In genomic region chr5:35670412-35670801, GRCm38 (mm10) we compare ENCODE assay signal across 8 mouse cellular contexts. TPM values are rescaled to one million over a fixed set of nuclear protein-coding genes. Genes with fewer than 3 reads are reported as not detected.
A peak's percentile ranks its signal among the peaks of the same experiment; 100 is the strongest.
DNase-seq lines count a peak whose midpoint lies in the region; ATAC-seq lines count a peak whose summit lies in the region.

No protein-coding gene starts in this region.

- H3K27ac ChIP-seq in embryonic facial prominence, embryonic 11.5 days (replicated peaks; ENCODE audit: low read depth, low read length) = peak overlapping the region; percentile 47; the same call in 1 of the 2 replicates
- H3K27ac ChIP-seq in intestine, embryonic 16.5 days (ENCODE audit: low read length) = peak overlapping the region; percentile 68
- H3K27ac ChIP-seq in macrophage = 0 out of 2 replicates have a peak overlapping the region, but pooled peaks have one; percentile 8
- H3K27ac ChIP-seq in forebrain, embryonic 12.5 days = no peak overlapping the region

- H3K9ac ChIP-seq in embryonic facial prominence, embryonic 11.5 days (replicated peaks; ENCODE audit: low read length) = no peak overlapping the region
- peak overlapping the region; percentile 42; the same call in 1 of the 2 replicates for H3K9ac ChIP-seq in intestine, embryonic 16.5 days (ENCODE audit: low read depth, low read length)
- no peak overlapping the region for H3K9ac ChIP-seq in forebrain, embryonic 12.5 days

- no peaks in the 10 kb centered on the region for H3K9me3 ChIP-seq in embryonic facial prominence, embryonic 11.5 days (replicated peaks; ENCODE audit: control insufficient read depth, low read length)
- H3K9me3 ChIP-seq in intestine, embryonic 16.5 days (ENCODE audit: control insufficient read depth, low read length) = no peaks in the 10 kb centered on the region
- H3K9me3 ChIP-seq in forebrain, embryonic 12.5 days = no peaks in the 10 kb centered on the region

- WGBS in embryonic facial prominence, embryonic 11.5 days = 38% methylated on average over 6 of the region's 6 CpGs
- 40% methylated on average over 6 of the region's 6 CpGs for WGBS in intestine, embryonic 16.5 days
- WGBS in macrophage (ENCODE audit: missing documents) = 9% methylated on average over 5 of the region's 6 CpGs
- WGBS in forebrain, embryonic 12.5 days = 53% methylated on average over 6 of the region's 6 CpGs

- peak; percentile 25 to 50 for DNase-seq in left cerebral cortex, adult 9 months (ENCODE audit: low spot score in 2 of 2)
- DNase-seq in left cerebral cortex, adult 18-20 months (ENCODE audit: low spot score in 2 of 2) = no peak
- DNase-seq in embryonic facial prominence, embryonic 11.5 days (ENCODE audit: low spot score) = no peak
- DNase-seq in urinary bladder, postnatal 4 days (ENCODE audit: low spot score in 2 of 2) = no peak
- DNase-seq in ovary, postnatal 36 days (ENCODE audit: low spot score) = no peak

- no peak overlapping the region for H3K4me2 ChIP-seq in embryonic facial prominence, embryonic 11.5 days (ENCODE audit: low read depth, low read length)
- H3K4me2 ChIP-seq in intestine, embryonic 16.5 days (ENCODE audit: low read depth, low read length) = no peak overlapping the region
- H3K4me2 ChIP-seq in forebrain, embryonic 12.5 days = no peak overlapping the region

- 0 out of 2 replicates have a peak, but pooled peaks have one; percentile 12 for ATAC-seq in embryonic facial prominence, embryonic 11.5 days (replicated peaks; ENCODE audit: insufficient number of reproducible peaks, low FRiP score, low TSS enrichment, low read depth)
- ATAC-seq in intestine, embryonic 16.5 days = no peak
- ATAC-seq in forebrain, embryonic 12.5 days (ENCODE audit: low FRiP score) = no peak

- H3K4me1 ChIP-seq in embryonic facial prominence, embryonic 11.5 days (ENCODE audit: control insufficient read depth, insufficient read depth, low read length) = peaks cover 9% of the 10 kb centered on the region
- peaks cover 48% of the 10 kb centered on the region for H3K4me1 ChIP-seq in intestine, embryonic 16.5 days (ENCODE audit: control insufficient read depth, insufficient read depth, low read length)
- no peaks in the 10 kb centered on the region; the same call in 1 of the 2 replicates for H3K4me1 ChIP-seq in forebrain, embryonic 12.5 days

- no peaks in the 10 kb centered on the region for H3K79me2 ChIP-seq in macrophage (ENCODE audit: inconsistent target)

- H3K36me3 ChIP-seq in embryonic facial prominence, embryonic 11.5 days (replicated peaks; ENCODE audit: control insufficient read depth, insufficient read depth, low read depth, low read length) = no peaks in the 10 kb centered on the region
- no peaks in the 10 kb centered on the region for H3K36me3 ChIP-seq in intestine, embryonic 16.5 days (ENCODE audit: control insufficient read depth, insufficient read depth, low read length)
- H3K36me3 ChIP-seq in macrophage (ENCODE audit: inconsistent target) = no peaks in the 10 kb centered on the region
- H3K36me3 ChIP-seq in forebrain, embryonic 12.5 days (replicated peaks) = no peaks in the 10 kb centered on the region

- no peak overlapping the region for H3K4me3 ChIP-seq in embryonic facial prominence, embryonic 11.5 days (ENCODE audit: low read depth, low read length)
- no peak overlapping the region for H3K4me3 ChIP-seq in intestine, embryonic 16.5 days (ENCODE audit: low read length)
- H3K4me3 ChIP-seq in macrophage (ENCODE audit: inconsistent target) = no peak overlapping the region
- no peak overlapping the region for H3K4me3 ChIP-seq in forebrain, embryonic 12.5 days (replicated peaks)

- H3K27me3 ChIP-seq in embryonic facial prominence, embryonic 11.5 days (ENCODE audit: control insufficient read depth, insufficient read depth, low read length) = no peaks in the 10 kb centered on the region
- no peaks in the 10 kb centered on the region for H3K27me3 ChIP-seq in intestine, embryonic 16.5 days (replicated peaks; ENCODE audit: control insufficient read depth, insufficient read depth, low read length)
- H3K27me3 ChIP-seq in forebrain, embryonic 12.5 days = no peaks in the 10 kb centered on the region; the same call in 1 of the 2 replicates

RNA-seq across cellular contexts. Expression of gene Htra3, which starts 9.2 kb away (rescaled TPM):
- 1 to 10 TPM; 5.0 to 7.4 TPM for total RNA-seq in left cerebral cortex, adult 18-20 months (2021)
- 3.6 and 4.4 TPM in 2 replicates for polyA plus RNA-seq in embryonic facial prominence, embryonic 11.5 days (2014; fragmentation: Nextera tagmentation; extraction: Ambion mirVana)
- 53.5 and 58.1 TPM in 2 replicates for polyA plus RNA-seq in intestine, embryonic 16.5 days (2015; fragmentation: Nextera tagmentation; extraction: Ambion mirVana)
- total RNA-seq in macrophage (2018; cell fraction: chromatin; rRNA removed) = 1 to 10 TPM in 2 of 26 experiments, under 1 TPM in 5, not detected in 19; 0.30 to 3.5 (median 0.69) TPM
- under 1 TPM in 17 of 26 experiments, not detected in 9; 0.05 to 0.37 (median 0.17) TPM for total RNA-seq in macrophage (2018; cell fraction: cytosol; rRNA removed)
- total RNA-seq in macrophage (2018; cell fraction: nucleus; rRNA removed) = under 1 TPM in 6 of 26 experiments, not detected in 20; 0.17 to 0.97 (median 0.70) TPM
- 0.17 to 0.36 TPM (median 0.26 TPM) in 3 replicates for polyA plus RNA-seq in macrophage (2018)
- polyA plus RNA-seq in forebrain, embryonic 12.5 days (2016; fragmentation: Nextera tagmentation; extraction: Ambion mirVana) = 5.9 and 8.2 TPM in 2 replicates

Comparison
In these comparisons a context has a peak if more than half of its experiments do, and no peak if none do; other contexts are left out.
1. DNase-seq: peak in left cerebral cortex, adult 9 months (2 of 2); none in left cerebral cortex, adult 18-20 months (0 of 2), embryonic facial prominence, embryonic 11.5 days (single experiment), urinary bladder, postnatal 4 days (0 of 2) and ovary, postnatal 36 days (single experiment).